Mouse (Mus musculus) ovary, postnatal 36 days (tissue): ENCODE measurements at regions not wholly inside any gene's neighbourhood (a gene's known extent, or its start where the extent isn't known, plus 50 kb on each side); places are given as distances from the start of the nearest gene placed in this dataset.
"Not testable (repeated sequence)": the region's sequence is repeated elsewhere in the genome, so short reads cannot be mapped to it uniquely, and the experiment has no call there.

Experiments
- DNase-seq: peaks from one replicate; pipeline ENCODE4 v3.0.0; 2022; ENCODE audit warnings: low spot score, mixed read lengths

DNA sequence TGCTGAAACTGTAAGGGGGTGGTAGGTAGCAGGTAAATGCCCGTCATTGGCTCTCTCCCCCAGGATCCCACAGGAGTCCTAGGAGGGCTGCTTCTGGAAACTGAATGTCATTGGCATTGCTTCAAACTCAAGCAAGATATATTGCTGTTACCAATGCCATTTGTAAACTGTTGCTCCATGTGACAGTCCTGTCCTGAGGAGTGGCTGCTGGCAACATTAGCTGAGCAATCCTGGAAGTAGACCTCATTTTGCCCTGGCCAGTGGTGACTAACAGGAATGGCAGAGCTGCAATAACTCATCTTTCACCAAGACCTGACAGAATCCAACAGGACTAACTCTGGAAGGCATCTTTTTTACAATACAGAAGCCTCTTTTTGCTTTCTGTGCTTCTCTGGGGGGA, 143.2 kb downstream of the Gm815 start:
- no peak for DNase-seq

DNA sequence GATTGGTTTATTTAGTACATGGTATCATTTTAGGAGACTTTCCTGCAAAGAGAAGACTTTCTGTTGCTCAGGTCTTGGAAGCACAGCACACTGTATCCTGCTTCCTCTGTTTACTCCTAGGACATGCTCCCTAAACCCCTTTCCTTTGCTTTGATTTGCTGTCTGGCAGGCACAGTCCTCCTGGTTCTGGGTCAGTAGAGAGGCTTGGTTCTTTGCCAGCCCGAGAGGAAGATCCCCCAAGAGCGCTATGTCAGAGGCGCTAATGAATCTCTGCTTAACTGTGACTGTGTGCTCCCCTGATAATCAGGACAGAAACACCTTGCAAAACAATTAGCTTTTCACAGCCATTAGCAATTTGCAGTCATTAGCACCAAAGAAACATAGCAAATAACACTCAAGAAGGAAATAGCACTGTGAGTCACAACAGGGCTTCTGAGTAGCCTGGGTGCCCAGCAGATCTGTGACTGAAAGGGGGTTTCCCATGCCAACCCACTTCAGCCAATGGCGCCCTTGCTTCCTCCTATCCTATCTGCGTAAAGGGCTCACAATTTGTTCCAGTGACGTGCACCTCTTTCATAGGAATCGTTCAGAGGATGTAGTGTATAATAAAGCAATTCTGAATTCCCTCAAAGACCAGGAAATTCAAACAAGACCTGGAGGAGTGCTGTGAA, 145.5 kb downstream of the Gm815 start:
- DNase-seq = no peak

DNA sequence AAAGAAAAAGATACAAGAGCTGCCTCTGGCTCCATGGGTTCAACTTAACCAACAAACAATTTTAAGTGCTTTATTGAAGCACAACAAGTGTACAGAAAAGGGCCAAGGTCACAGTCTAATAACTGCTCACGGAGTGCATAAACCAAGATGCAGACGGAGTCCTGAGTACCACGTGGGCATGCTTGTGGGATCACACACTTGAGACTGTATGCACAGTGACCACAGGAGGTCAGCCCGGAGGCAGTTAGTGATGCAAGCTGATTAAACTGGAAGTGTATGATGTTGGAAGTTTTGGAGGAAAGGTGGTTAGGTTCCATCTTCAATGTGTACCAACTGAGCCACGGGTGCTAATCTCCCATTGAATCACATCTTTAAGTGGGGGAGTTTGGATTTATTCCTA, 146.9 kb downstream of the Gm815 start:
- peak; percentile 20 for DNase-seq

DNA sequence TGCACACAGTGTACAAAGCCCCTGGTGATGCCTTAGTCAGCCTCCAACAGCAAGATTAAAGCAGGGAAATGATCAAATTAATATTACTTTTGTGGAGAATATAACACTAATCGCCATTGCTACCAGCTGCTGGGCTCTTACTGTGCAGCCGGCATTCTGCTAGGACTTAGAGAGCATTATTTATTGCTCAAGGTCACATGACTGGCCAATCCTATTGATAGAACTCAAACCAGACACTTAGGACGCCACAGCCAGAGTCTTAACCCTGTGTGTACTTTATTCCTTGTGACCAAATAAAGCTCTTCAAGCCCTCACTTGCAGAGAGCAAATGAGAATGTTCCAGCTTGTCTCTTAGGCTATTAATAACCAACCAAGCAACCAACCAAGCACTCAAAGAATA, 152.6 kb downstream of the Gm815 start:
- DNase-seq = no peak

DNA sequence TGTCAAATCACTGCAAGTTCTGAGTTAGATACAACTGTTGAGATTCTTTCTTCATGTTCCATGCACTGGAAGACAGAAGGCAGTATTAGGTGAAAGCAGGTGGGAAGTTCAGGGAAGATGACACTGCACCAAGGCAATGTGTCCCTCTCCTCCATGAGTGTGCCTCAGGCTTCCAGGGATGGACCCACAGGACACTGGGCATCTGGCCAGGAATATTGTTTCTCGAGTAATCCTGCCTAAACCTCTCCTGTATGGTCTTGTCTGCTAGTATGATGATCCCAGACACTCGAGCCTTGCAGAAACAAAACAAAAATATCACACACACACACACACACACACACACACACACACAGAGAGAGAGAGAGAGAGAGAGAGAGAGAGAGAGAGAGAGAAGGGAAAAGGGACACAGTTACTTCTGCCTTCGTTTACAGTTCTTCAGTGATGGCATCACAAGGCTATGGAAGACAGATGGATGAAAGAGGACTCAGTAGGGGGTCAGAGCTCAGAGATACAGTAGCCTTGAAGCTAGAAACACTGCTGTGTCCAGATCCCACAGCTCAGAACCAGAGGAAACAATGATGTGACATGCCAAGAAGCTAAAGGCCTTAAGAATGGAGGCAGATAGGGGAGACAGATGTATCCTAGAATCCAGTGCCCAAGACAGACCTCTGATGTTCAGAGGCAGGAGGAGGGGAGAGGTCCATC, 154.8 kb downstream of the Gm815 start:
- DNase-seq = no peak

DNA sequence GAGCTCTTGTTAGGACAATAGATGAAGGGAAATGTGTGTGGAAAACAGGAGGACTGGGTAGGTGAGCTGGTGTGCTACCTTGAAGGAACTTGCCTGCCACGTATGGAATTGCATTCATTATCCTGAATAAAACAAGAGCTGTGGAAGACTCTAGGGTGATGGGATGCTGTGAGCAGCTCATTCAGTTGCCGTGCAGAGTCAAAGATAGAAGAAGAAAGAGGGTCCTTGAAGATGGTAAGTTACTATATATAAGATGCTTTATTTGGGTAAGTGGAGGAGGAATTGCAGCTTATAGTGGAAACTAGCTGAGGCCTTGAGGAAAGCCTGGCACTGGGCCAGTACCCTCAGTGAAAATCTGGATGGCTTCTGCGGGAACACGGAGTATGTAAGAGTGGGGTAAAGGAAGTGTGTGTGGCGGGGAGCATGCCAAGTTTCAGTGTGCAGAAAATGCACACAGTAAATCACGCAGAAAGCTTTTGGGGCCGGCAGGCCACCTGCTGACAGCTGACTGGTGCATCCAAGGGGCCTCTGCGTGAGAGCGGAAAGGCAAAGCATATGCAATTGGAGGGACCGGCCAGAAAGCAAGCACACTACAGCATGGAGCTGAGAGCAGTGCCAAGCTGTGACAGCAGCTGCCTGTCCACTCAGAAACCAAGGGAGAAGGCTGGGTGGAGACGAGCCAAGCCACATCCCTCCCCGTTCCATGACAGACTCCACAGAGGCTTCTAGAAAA, 149.7 kb upstream of the Vldlr start:
- DNase-seq = peak; percentile 11

DNA sequence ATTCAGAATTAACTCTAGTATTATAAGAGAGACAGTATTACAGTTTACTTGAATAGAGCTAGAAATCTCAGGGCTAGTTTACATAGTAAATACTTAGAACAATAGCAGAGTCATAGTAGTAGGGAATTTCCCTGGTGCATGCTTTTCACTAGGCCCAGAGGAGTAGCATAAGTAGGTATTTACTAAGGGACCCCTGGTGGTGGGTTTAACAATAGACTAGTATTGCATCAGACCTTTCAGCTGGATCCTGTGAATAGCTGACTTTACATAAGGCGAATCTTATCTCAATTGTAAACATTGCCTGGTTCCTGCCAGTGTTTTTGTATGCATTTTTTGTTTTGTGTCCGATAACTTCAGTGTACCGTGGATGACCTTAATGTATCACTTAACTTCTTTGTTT, 143.0 kb upstream of the Vldlr start:
- no peak for DNase-seq

DNA sequence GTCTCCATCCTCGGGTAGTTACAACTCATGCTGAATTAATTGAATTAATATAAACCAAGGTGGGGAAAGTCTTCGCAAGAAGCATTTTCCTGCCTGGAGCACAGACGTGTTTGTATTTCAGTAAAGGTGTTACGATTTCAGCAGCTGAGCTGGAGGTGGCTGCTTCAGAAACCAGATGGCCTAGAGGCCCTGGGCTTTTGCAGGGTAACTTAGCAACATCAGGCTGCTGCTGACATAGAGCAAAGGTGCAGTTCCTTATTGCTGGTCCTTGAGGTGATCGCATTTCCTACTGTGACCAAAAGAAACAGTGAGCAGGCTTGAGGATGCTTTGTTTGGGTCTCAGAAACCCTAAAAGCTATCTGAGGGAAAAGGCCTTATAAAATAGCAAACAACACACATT, 141.3 kb upstream of the Vldlr start:
- DNase-seq = no peak

DNA sequence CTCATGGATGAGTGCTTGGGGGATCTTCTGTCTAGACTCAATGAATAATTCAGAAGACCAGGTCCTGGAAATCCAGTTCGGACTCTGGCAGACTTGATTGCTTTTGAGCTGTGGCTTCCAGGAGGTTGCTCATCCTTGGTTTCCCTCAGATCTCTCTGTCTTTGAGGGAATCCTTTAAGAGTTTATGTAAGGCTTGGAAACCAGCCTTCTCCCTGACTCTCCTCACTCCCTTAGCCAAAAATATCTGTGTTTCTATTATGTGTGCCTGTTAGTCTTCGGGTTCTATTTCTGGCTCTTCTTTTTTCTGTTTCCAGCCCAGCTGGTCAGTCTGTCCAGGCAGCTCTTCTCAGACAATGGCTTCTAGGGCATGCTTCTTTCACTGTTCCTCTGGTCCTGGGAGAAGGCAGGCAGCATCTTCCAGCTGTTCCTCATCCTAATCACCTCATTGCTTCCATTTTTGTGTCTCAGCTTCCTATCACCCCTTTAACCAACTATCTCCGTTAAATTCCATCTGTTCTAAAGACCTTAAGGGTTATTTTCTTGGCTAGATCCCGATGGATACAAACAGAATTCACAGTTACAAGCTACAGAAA, 139.3 kb upstream of the Vldlr start:
- DNase-seq = no peak

DNA sequence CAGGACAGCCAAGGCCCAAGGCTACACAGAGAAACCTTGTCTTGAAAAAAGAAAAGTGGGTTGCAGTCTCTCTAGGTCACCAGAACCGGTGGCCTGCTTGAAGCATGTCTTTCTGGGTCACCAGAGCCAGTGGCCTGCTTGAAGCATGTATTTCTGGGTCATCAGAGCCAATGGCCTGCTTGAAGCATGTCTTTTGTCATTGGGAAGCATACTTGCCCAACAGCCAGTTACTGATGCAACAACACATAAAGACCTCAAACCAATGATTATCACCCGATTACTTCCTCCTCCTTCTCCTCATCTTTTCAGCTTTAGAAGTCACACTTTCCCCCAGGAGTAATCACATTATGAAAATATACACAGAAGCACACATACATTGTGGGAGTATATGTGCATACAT, 128.9 kb upstream of the Vldlr start:
- DNase-seq = no peak

DNA sequence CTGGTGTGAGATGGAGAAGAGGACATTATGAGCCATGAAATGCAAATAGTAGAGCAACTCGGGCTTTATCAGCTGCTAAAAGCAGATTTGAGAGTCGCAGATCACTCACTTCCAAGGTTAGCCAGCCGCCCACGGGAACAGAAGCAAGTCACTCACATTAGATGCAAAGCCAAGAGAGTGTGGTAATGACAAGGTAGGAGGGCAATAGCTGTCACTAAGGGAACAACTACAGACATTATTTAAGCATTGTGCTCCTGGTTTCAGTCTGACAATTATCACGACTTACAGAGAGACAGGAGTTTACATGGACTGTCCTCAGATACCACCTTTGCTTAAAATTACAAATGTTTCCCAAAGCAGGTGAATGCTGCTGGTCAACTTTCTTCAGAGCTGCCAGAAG, 128.5 kb upstream of the Vldlr start:
- DNase-seq = no peak

DNA sequence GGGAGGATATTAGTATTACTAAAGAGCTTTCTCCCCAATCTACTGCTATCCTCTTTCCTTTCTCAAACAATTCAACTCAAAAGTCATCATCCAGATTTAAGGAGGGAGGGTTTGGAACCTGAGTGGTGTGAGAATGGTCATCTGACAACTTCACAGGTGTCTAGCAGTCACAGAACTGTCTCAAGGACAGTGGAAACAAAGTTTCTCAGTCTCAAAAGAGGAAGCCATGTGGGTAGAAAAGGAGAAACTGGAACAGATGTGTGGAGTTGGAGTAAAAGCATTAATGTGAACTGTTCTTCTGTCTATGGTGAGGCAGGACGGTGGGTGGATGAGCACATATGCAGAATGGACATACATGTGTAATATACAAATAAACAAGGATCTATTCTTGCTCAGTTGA, 127.2 kb upstream of the Vldlr start:
- no peak for DNase-seq

DNA sequence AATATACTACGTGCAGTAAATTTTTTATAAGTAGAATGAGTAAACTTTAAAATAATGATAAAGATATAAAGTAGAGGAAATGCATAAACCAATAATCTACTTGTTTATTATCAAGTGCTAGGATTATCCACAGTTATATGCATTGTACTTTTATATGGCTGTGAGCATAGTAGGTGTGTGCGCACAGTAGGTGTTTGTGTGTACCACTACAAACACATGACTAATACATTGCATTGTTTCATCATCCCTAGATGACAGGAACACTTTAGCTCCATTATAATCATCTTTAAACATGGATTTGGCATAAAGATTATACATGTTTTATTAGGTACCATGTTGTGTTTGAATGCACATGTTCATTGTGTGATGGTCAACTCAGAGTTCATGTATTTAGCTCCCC, 124.7 kb upstream of the Vldlr start:
- no peak for DNase-seq

DNA sequence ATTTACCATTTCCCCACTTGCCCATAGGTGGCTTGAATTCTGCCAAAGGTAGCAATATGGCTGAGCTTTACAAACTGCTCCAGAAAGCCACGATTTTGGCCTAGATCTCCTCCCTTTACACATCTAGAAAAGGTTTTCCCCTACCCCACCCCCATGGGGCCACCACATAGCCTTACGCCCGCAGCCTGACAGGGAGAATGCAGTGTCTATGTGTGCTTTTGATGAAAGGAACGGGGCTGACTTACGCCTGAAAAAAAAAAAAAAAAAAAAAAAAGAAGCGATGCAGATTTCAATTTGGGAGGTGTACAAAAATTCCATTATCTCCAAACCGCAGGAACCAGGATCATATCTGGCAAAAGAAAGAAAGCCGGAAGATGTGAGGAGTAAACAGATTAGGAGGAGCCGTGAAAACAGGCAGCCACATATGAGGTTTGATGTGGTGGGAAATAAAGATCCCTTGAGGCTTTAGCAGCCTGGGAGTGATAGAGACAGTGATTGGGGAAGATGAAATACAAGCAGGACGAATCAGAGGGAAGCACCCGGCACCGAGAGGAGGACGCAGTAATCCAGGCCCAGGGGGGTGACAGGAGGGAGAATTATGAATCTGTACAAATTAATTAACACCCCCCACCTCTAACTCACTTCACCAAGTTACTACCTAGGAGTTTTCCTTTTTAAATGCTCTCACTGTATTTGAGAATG, 121.4 kb upstream of the Vldlr start:
- DNase-seq = no peak

DNA sequence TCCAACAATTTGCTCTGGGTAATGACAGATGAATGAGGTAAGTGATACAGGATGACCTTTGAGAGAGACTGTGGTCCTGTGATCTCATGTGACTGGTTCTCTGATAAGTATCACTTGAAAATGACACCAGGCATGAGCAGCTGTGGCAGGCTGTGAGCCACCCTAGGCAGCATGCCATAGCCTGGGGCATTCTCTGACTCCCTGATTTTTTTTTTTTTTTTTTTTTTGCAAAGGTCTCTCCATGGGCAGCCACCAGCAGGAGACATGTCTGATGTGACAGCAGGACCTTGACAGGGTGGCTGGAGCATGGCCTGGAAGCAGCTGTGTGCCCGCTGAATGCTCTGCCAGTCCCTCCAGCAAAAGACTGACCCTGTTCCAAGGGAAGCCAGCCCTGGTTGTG, 116.4 kb upstream of the Vldlr start:
- no peak for DNase-seq

DNA sequence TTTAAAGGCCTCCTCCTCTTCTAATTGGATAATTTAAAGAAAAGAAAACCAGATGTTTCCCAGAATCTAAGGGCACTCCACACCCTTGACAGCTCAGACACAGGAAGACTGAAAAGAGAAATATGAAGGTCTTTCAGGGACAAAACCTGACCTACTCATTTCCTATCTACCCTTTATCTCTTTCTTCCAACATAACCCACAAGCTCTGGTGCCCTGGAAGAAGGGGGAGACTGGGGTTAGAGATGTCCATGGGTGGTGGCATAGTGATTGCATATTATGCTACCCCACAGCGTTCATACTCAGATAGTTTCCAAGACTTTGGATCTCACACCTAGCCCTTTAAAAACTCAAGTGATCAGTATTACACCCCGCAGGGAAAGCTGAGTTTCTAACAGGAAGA, 105.8 kb upstream of the Vldlr start:
- no peak for DNase-seq

DNA sequence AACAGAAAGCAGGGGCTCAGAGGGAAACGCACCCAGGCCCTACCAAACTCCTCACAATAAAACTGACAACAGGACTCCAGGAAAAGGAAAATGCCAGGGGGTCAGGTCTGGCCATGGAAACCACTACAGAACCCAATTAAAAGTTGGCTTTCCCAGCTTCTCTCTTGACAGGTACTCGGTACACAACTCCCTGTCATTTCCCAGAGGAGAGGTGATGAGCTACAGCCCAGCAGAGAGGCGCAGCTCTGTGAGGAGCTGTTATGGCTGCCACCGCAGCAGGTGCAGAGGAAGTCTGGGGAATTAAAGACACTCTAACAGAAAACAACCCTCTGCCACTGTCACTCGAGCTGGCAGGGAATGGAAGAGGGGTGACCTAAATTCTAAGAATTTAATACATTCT, 95.4 kb upstream of the Vldlr start:
- no peak for DNase-seq

DNA sequence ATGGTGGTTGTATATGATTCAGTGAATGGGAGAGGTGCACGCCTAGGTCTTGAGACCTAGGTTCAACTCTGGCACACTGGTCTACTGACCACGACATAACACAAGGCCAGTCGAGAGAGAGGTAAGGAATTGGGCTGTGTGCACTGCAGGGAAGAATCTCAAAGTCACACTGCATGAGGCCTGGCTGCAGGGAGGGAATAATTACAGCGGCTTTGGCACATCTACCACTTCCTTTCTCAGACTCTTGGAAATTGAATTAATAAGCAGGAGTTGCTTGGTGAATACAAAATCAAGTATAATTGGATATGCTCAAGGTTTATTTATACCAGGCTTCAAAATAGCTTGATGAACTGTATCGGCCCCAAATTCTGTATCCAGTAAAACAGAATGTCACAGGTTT, 93.9 kb upstream of the Vldlr start:
- DNase-seq = no peak

DNA sequence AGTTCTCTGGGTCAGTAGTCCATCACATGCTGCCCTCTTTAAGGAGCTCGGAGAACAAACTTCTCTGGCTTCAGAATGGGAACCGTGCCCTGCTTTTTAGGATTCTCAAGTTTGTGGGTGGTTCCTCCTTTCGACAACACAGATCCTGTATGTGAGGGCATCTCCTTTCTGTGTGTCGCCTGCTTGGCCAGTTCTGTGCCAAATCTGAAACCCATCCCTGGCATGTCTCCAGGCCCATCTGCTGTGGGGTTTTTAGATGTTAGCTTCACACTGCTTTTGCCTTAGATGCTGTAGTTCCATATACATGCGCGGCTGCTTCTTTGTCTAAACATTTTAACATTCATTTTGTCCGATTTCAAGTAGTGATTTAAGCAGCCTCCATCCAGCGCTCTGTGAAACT, 93.0 kb upstream of the Vldlr start:
- DNase-seq = no peak

DNA sequence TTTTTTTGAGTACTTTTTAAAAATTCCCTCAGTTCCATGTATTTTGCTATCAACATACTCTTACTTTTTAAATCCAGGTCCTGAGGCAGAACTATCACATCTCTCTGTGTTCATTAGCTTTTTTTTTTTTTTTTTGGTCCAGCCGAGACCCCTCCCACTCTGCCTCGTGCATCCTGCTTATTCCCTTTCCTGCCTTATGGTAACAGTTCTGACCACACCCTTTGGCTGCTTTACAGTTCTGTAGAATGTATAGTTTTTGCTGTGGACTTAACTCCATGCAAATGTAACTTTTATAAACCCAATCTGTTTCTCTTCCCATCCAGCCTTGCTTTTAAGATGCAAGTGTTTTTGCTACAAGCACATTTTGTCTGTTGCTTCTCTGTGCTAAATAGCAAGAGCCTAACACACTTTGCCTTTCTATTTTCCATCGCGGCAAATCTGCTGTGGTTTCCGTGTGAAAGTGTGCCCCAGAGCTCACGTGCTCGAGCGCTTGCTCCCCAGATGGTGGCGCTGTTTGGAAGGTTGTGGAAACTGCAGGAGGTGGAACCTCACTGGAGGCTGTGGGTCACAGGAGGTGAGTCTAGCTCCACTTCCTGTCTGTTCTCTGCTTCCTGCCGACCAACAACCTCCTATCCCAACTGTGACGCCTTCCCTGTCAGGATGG, 92.3 kb upstream of the Vldlr start:
- DNase-seq = peak; percentile 37

DNA sequence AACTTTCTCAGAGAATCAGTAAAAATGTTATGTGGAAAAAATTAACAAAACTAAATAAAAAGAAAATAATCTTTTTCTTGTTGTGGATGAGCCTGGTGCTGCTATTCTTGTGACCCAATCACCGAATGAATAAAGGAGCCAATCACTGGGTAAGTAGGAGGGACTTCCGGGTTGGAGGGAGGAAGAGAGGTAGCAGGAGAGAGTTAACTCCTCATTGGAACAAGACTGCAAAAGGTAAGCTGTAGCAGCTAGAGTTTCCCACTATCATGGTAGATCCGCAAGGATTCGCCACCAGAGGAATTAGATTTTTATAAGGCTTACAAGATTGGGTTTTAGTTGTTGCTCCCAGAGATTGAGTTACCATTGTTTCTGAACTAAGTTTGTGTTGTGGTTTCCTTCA, 87.8 kb upstream of the Vldlr start:
- not testable (repeated sequence) for DNase-seq

DNA sequence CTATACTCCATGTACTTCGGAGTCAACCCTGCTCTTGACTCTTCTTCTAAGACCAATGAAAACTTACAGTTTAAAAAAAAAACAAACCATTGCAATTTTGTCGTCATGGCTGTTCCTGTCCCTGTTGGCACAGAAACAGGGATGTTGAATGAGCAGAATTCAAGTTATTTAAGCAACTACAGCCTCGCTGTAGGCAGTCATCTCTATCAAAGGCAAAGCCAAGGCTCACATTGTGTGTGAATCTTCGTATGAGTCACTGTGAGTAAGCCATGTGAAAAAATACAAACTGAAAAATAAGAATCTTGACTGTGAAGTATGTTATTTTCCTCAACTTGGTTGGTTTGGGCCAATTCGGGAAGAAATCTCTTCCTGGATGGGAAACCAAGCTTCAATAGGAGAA, 81.9 kb upstream of the Vldlr start:
- DNase-seq = no peak
